Mouse (Mus musculus): ENCODE results near the gene Bckdhb. TPM values are rescaled to one million over a fixed set of nuclear protein-coding genes. Genes with fewer than 3 reads are reported as not detected.
"Not testable (repeated sequence)": the region's sequence is repeated elsewhere in the genome, so short reads cannot be mapped to it uniquely, and the experiment has no call there.

Gene Bckdhb
- total RNA-seq, 4 experiments from 2014 or later, result 38.7 to 43.0 (median 41.5) TPM

GRCm38 (mm10) chr9:84041631-84042277 lies 116.8 kb downstream of the Bckdhb start:
- DNase-seq (ENCODE audit: low spot score in 2 of 2), result no peak

- DNase-seq (ENCODE audit: low spot score in 2 of 2), result no peak
These were observed 117.6 kb downstream of the Bckdhb start for GRCm38 (mm10) chr9:84042539-84042938.

GRCm38 (mm10) chr9:84044136-84044535 lies 119.2 kb downstream of the Bckdhb start:
- DNase-seq (ENCODE audit: low spot score in 2 of 2), result no peak

GRCm38 (mm10) chr9:84045632-84046031 lies 120.7 kb downstream of the Bckdhb start:
- no peak for DNase-seq (ENCODE audit: low spot score in 2 of 2)

- no peak for DNase-seq (ENCODE audit: low spot score in 2 of 2)
These were observed 121.4 kb downstream of the Bckdhb start for GRCm38 (mm10) chr9:84046334-84046733.

GRCm38 (mm10) chr9:84046961-84047360 lies 122.0 kb downstream of the Bckdhb start:
- no peak for DNase-seq (ENCODE audit: low spot score in 2 of 2)

- no peak for DNase-seq (ENCODE audit: low spot score in 2 of 2)
These were observed 122.5 kb downstream of the Bckdhb start for GRCm38 (mm10) chr9:84047436-84047835.

- DNase-seq (ENCODE audit: low spot score in 2 of 2), result no peak
These were observed 124.2 kb downstream of the Bckdhb start for GRCm38 (mm10) chr9:84049142-84049541.

GRCm38 (mm10) chr9:84050867-84051635 lies 126.1 kb downstream of the Bckdhb start:
- DNase-seq (ENCODE audit: low spot score in 2 of 2), result no peak

- no peak for DNase-seq (ENCODE audit: low spot score in 2 of 2)
These were observed 130.3 kb downstream of the Bckdhb start for GRCm38 (mm10) chr9:84055125-84055807.

GRCm38 (mm10) chr9:84060781-84061180 lies 135.8 kb downstream of the Bckdhb start:
- not testable (repeated sequence) for DNase-seq (ENCODE audit: low spot score in 2 of 2)

GRCm38 (mm10) chr9:84063617-84064016 lies 138.7 kb downstream of the Bckdhb start:
- DNase-seq (ENCODE audit: low spot score in 2 of 2), result no peak

- DNase-seq (ENCODE audit: low spot score in 2 of 2), result no peak
These were observed 139.2 kb downstream of the Bckdhb start for GRCm38 (mm10) chr9:84064113-84064512.

GRCm38 (mm10) chr9:84070247-84070646 lies 145.3 kb downstream of the Bckdhb start:
- no peak for DNase-seq (ENCODE audit: low spot score in 2 of 2)

- no peak for DNase-seq (ENCODE audit: low spot score in 2 of 2)
These were observed 145.8 kb downstream of the Bckdhb start for GRCm38 (mm10) chr9:84070740-84071139.

- no peak for DNase-seq (ENCODE audit: low spot score in 2 of 2)
These were observed 147.6 kb downstream of the Bckdhb start for GRCm38 (mm10) chr9:84072534-84072933.

GRCm38 (mm10) chr9:84073237-84073636 lies 148.3 kb downstream of the Bckdhb start:
- DNase-seq (ENCODE audit: low spot score in 2 of 2), result no peak

- DNase-seq (ENCODE audit: low spot score in 2 of 2), result no peak
These were observed 158.6 kb downstream of the Bckdhb start for GRCm38 (mm10) chr9:84083551-84083950.

GRCm38 (mm10) chr9:84084686-84085085 lies 159.7 kb downstream of the Bckdhb start:
- DNase-seq (ENCODE audit: low spot score in 2 of 2), result no peak

GRCm38 (mm10) chr9:84090316-84091063 lies 165.5 kb downstream of the Bckdhb start:
- no peak for DNase-seq (ENCODE audit: low spot score in 2 of 2)

- DNase-seq (ENCODE audit: low spot score in 2 of 2), result no peak
These were observed 168.0 kb downstream of the Bckdhb start for GRCm38 (mm10) chr9:84092994-84093393.

GRCm38 (mm10) chr9:84094111-84094510 lies 169.2 kb downstream of the Bckdhb start:
- no peak for DNase-seq (ENCODE audit: low spot score in 2 of 2)
